Mouse (Mus musculus): ENCODE results near the gene Mif. TPM values are rescaled to one million over a fixed set of nuclear protein-coding genes. Genes with fewer than 3 reads are reported as not detected.
"Not testable (repeated sequence)": the region's sequence is repeated elsewhere in the genome, so short reads cannot be mapped to it uniquely, and the experiment has no call there.

The Mif gene
- polyA plus RNA-seq, 1 experiment: 479 TPM

DNA sequence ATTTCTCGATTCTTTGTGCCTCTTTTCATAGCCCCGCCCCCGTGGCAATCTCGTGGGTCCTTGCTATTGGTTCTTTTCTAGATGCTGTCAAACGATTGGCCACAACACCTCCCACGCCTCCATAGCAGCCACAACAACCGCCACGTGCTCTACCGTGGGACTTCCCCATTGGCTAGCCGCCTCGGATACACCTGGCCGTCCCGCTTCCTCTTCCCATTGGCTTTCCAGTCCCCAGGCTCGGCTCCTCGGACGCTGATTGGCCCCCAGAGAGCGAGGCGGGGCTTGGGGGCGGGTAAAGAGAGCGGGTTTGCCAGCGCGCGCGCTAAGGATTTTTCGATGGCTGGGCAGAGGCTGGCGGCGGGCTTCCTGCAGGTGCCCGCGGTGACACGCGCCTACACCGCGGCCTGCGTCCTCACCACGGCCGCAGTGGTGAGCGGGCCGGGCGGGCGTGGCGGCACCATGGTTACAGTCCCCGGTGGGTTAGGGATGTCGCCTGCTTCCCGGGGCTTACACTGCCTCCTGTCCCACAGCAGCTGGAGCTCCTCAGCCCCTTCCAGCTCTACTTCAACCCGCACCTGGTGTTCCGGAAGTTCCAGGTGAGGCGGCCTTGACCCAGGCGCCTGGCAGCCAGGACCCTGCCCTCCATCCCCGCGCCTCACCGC lies 33.2 kb upstream of the Mif start, which contains the start of gene Derl3:
Gene Derl3 (plus strand): TSS at position 325 of the 662 bp plus-strand sequence.
- 0 out of 2 replicates have a peak, but pooled peaks cover 2% of the 10 kb centered on the region for H3K4me1 ChIP-seq (ENCODE audit: control insufficient read depth, insufficient read depth, low read length)
- DNase-seq: peak; percentile 90
- no peak for TF ChIP-seq POLR2A (IDR thresholded peaks at IDR 0.05; ENCODE audit: borderline replicate concordance, extremely low read depth, low read depth, low read length)
- WGBS: 3% methylated on average over 51 of the region's 51 CpGs
- peak within 1 kb of the TSS; percentile 38 for H3K4me3 ChIP-seq (replicated peaks; ENCODE audit: extremely low read depth, low read depth, low read length)

- TF ChIP-seq CTCF (IDR thresholded peaks at IDR 0.05; ENCODE audit: insufficient read depth, low read length) (no peak), POLR2A (IDR thresholded peaks at IDR 0.05; ENCODE audit: borderline replicate concordance, extremely low read depth, low read depth, low read length) (no peak)
- no peak overlapping the region for H3K4me3 ChIP-seq (replicated peaks; ENCODE audit: extremely low read depth, low read depth, low read length)
- 38% methylated on average over 8 of the region's 8 CpGs for WGBS
- DNase-seq: no peak
- H3K4me1 ChIP-seq (ENCODE audit: control insufficient read depth, insufficient read depth, low read length): no peaks in the 10 kb centered on the region
Measured at GRCm38 (mm10) chr10:75889406-75890153, 29.5 kb upstream of the Mif start.

DNA sequence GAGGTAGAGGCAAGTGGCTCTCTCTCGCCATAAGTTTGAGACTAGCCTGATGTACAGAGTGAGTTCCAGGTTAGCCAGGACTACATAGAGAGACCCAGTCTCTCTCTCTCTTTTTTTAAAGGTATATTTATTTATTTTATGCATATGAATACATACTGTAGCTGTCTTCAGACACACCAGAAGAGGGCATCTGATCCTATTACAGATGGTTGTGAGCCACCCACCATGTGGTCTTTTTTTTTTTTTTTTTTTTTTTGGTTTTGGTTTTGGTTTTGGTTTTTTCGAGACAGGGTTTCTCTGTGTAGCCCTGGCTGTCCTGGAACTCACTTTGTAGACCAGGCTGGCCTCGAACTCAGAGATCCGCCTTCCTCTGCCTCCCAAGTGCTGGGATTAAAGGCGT lies 27.5 kb upstream of the Mif start:
- H3K4me3 ChIP-seq (replicated peaks; ENCODE audit: extremely low read depth, low read depth, low read length); DNase-seq; H3K4me1 ChIP-seq (ENCODE audit: control insufficient read depth, insufficient read depth, low read length): not testable (repeated sequence)
- WGBS: 80% methylated on average over 5 of the region's 5 CpGs

DNA sequence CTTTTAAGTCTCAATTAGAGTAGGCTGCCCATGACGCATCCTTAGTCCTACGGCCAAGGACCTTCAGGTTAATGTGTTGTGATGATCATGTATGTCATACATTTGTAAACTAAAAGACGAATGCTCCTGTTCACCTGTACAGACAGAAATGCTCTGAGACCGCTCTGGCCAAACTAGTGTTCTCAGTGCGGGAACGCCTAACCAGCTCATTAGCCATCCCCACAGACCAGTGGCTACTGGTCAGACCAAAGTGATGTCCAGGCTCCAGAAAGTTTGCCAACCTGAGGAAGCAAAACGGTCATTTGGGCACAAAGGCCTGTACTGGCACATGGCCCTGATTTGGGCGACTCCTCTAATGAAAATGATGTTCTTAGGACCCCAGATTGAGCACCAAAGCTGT lies 24.7 kb upstream of the Mif start:
- H3K4me1 ChIP-seq (ENCODE audit: control insufficient read depth, insufficient read depth, low read length): no peaks in the 10 kb centered on the region
- 89% methylated on average over 8 of the region's 8 CpGs for WGBS
- DNase-seq: no peak
- no peak overlapping the region for H3K4me3 ChIP-seq (replicated peaks; ENCODE audit: extremely low read depth, low read depth, low read length)
- TF ChIP-seq POLR2A (IDR thresholded peaks at IDR 0.05; ENCODE audit: borderline replicate concordance, extremely low read depth, low read depth, low read length) (no peak), CTCF (IDR thresholded peaks at IDR 0.05; ENCODE audit: insufficient read depth, low read length) (no peak)

GRCm38 (mm10) chr10:75883232-75883552 lies 23.2 kb upstream of the Mif start:
- Histone ChIP-seq H3K4me1 (ENCODE audit: control insufficient read depth, insufficient read depth, low read length) (no peaks in the 10 kb centered on the region), H3K4me3 (replicated peaks; ENCODE audit: extremely low read depth, low read depth, low read length) (no peak overlapping the region)
- TF ChIP-seq POLR2A (IDR thresholded peaks at IDR 0.05; ENCODE audit: borderline replicate concordance, extremely low read depth, low read depth, low read length): no peak
- TF ChIP-seq CTCF (IDR thresholded peaks at IDR 0.05; ENCODE audit: insufficient read depth, low read length): peak; percentile 54
- under 1% methylated on average over 10 of the region's 10 CpGs for WGBS
- DNase-seq: peak; percentile 68

DNA sequence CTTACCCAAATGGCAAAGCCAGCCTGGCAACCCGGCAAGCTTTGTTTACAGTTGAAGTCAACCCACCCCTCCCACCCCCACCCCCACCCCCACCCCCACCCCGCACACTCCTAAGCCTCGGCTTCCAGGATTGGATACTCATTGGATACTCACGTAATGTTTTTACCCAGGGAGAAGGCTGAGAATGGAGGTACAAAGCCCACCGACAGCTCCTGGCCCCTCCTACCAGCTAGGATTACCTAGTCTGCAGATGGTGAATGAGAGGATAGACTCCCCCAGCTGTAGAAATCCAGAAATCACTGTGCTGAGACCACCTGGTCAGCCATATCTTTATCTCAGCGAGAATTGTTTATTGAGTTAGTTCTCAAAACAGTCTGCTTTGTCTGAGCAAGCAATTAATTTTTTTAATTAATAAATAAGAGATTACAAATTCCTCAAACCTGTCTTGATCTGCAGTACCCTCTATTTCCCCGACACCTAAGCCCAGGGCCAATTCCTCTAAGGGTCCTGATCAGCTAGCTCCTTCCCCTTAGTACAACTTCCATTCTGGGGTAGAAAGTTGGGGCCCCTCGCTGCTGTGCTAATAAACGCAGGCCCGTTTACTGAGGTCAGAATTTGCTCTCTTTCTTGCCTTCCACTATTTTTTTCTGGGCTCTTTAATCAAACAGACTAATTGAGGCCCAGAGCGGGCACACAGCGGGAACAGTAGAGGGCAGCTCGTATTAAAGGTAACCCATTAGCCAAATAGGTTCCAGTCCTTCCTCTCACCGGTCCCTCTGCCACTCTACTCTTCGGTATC lies 22.6 kb upstream of the Mif start:
- TF ChIP-seq POLR2A (IDR thresholded peaks at IDR 0.05; ENCODE audit: borderline replicate concordance, extremely low read depth, low read depth, low read length) (no peak), CTCF (IDR thresholded peaks at IDR 0.05; ENCODE audit: insufficient read depth, low read length) (no peak)
- Histone ChIP-seq H3K4me1 (ENCODE audit: control insufficient read depth, insufficient read depth, low read length) (no peaks in the 10 kb centered on the region), H3K4me3 (replicated peaks; ENCODE audit: extremely low read depth, low read depth, low read length) (no peak overlapping the region)
- WGBS: 24% methylated on average over 15 of the region's 15 CpGs
- DNase-seq: no peak

GRCm38 (mm10) chr10:75881578-75882432 lies 21.8 kb upstream of the Mif start:
- DNase-seq: no peak
- 35% methylated on average over 20 of the region's 20 CpGs for WGBS
- Histone ChIP-seq H3K4me3 (replicated peaks; ENCODE audit: extremely low read depth, low read depth, low read length) (no peak overlapping the region), H3K4me1 (ENCODE audit: control insufficient read depth, insufficient read depth, low read length) (no peaks in the 10 kb centered on the region)
- no peak for TF ChIP-seq POLR2A (IDR thresholded peaks at IDR 0.05; ENCODE audit: borderline replicate concordance, extremely low read depth, low read depth, low read length)
- no peak for TF ChIP-seq CTCF (IDR thresholded peaks at IDR 0.05; ENCODE audit: insufficient read depth, low read length)

- 48% methylated on average over 6 of the region's 6 CpGs for WGBS
- TF ChIP-seq POLR2A (IDR thresholded peaks at IDR 0.05; ENCODE audit: borderline replicate concordance, extremely low read depth, low read depth, low read length): no peak
- TF ChIP-seq CTCF (IDR thresholded peaks at IDR 0.05; ENCODE audit: insufficient read depth, low read length): no peak
- Histone ChIP-seq H3K4me1 (ENCODE audit: control insufficient read depth, insufficient read depth, low read length) (no peaks in the 10 kb centered on the region), H3K4me3 (replicated peaks; ENCODE audit: extremely low read depth, low read depth, low read length) (no peak overlapping the region)
- no peak for DNase-seq
Measured at GRCm38 (mm10) chr10:75880771-75881577, 20.9 kb upstream of the Mif start.
